Mouse (Mus musculus) CD4-positive helper T cell, adult 2 months (primary cell): Measurements from ENCODE around the gene Scube1.
A peak's percentile ranks its signal among the peaks of the same experiment; 100 is the strongest.

Experiments used
- DNase-seq: peaks from one replicate; pipeline ENCODE4 v3.0.0-alpha.2; 2012; ENCODE audit warnings: low read depth, missing footprints, low spot score

Scube1 gene

GRCm38 (mm10) chr15:83665993-83666392 lies 58.8 kb downstream of the Scube1 start:
- no peak for DNase-seq

GRCm38 (mm10) chr15:83664722-83665121 lies 60.1 kb downstream of the Scube1 start:
- no peak for DNase-seq

GRCm38 (mm10) chr15:83663066-83663465 lies 61.8 kb downstream of the Scube1 start:
- no peak for DNase-seq

GRCm38 (mm10) chr15:83662106-83662505 lies 62.7 kb downstream of the Scube1 start:
- no peak for DNase-seq

GRCm38 (mm10) chr15:83642518-83642917 lies 82.3 kb downstream of the Scube1 start:
- no peak for DNase-seq

- DNase-seq = no peak
These were observed 84.6 kb downstream of the Scube1 start for GRCm38 (mm10) chr15:83640208-83640607.

GRCm38 (mm10) chr15:83639160-83639559 lies 85.7 kb downstream of the Scube1 start:
- DNase-seq = no peak

- no peak for DNase-seq
These were observed 86.5 kb downstream of the Scube1 start for GRCm38 (mm10) chr15:83638196-83638899.

- no peak for DNase-seq
These were observed 88.1 kb downstream of the Scube1 start for GRCm38 (mm10) chr15:83636759-83637158.

GRCm38 (mm10) chr15:83635251-83635650 lies 89.6 kb downstream of the Scube1 start:
- no peak for DNase-seq

GRCm38 (mm10) chr15:83634076-83634475 lies 90.7 kb downstream of the Scube1 start:
- DNase-seq = no peak

- no peak for DNase-seq
These were observed 93.8 kb downstream of the Scube1 start for GRCm38 (mm10) chr15:83631071-83631470.

- DNase-seq = no peak
These were observed 95.1 kb downstream of the Scube1 start for GRCm38 (mm10) chr15:83629716-83630115.

- no peak for DNase-seq
These were observed 98.6 kb downstream of the Scube1 start for GRCm38 (mm10) chr15:83626142-83626645.

GRCm38 (mm10) chr15:83615245-83615644 lies 109.6 kb downstream of the Scube1 start:
- DNase-seq = no peak

- peak; percentile 69 for DNase-seq
These were observed 117.6 kb downstream of the Scube1 start for GRCm38 (mm10) chr15:83607115-83607802.

- no peak for DNase-seq
These were observed 118.1 kb downstream of the Scube1 start for GRCm38 (mm10) chr15:83606700-83607099.

- DNase-seq = no peak
These were observed 118.6 kb downstream of the Scube1 start for GRCm38 (mm10) chr15:83606216-83606615.

- no peak for DNase-seq
These were observed 121.4 kb downstream of the Scube1 start for GRCm38 (mm10) chr15:83603426-83603825.

GRCm38 (mm10) chr15:83603046-83603396 lies 121.8 kb downstream of the Scube1 start:
- DNase-seq = no peak

GRCm38 (mm10) chr15:83602372-83603045 lies 122.3 kb downstream of the Scube1 start:
- DNase-seq = peak; percentile 88

- DNase-seq = peak; percentile 33
These were observed 123.6 kb downstream of the Scube1 start for GRCm38 (mm10) chr15:83601185-83601584.
